Mouse (Mus musculus) E14TG2a.4 (cell line): ENCODE measurements around the gene Zfp830.

Source experiments
- CTCF ChIP-seq: conservative IDR thresholded peaks from 2 replicates; pipeline ENCODE4 v1.5.1; 2014; ENCODE audit warnings: low read length
- NANOG ChIP-seq: IDR thresholded peaks from 2 replicates; pipeline ENCODE4 v1.6.1; 2014; ENCODE audit warnings: borderline replicate concordance, low read length, mixed read lengths

DNA sequence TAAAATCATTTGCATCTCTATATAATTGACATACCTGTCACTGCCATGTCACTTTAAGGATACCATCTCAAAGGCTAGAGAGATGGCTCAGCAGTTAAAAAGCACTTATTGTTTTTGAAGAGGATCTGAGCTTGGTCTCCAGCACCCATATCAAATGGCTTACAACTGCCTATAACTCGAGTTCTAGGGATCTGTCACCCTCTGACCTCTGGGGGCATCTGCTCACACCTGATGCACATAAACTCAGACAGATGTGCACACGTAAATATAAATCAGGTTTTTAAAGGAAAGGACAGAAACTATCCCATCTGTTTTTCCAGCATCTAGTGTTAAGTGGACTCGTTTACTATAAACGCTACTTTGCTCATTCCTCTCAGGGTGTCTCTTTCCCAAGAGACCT is 884 bp upstream of the Zfp830 start:
- no peak for TF ChIP-seq CTCF
- TF ChIP-seq NANOG = no peak
